Mouse (Mus musculus) CH12.LX (cell line): Measurements from ENCODE around the gene Tcp11.

Source experiments
- ELF1 ChIP-seq: IDR thresholded peaks from 2 replicates; pipeline ENCODE4 v1.6.1; 2014; ENCODE audit warnings: low read depth, mild to moderate bottlenecking, inconsistent platforms, low read length, improper control_type of control experiment
- POLR2AphosphoS2 ChIP-seq: IDR thresholded peaks from 2 replicates; pipeline ENCODE4 v1.6.1; 2011; ENCODE audit warnings: low read depth, low read length, improper control_type of control experiment
- ZKSCAN1 ChIP-seq: IDR thresholded peaks from 2 replicates; pipeline ENCODE4 v1.6.1; 2012; ENCODE audit warnings: low read depth, inconsistent platforms, low read length, improper control_type of control experiment, borderline replicate concordance

GRCm38 (mm10) chr17:28030446-28030845 lies 50.0 kb downstream of the Tcp11 start:
- TF ChIP-seq ELF1 = no peak
- TF ChIP-seq ZKSCAN1 = no peak
- TF ChIP-seq POLR2AphosphoS2 = no peak
